Mouse (Mus musculus) hindbrain, embryonic 16.5 days (tissue): ENCODE measurements around the gene Ttc23. TPM values are rescaled to one million over a fixed set of nuclear protein-coding genes. Genes with fewer than 3 reads are reported as not detected.
A peak's percentile ranks its signal among the peaks of the same experiment; 100 is the strongest.

Source experiments
- ATAC-seq: fragments of 200-750 bp; cut with Nextera tagmentation; 2 replicates; pipeline ENCODE4 v1.8.0; 2017; ENCODE audit warnings: moderate TSS enrichment, moderate library complexity
- H3K27ac ChIP-seq: fragments of 300-500 bp; sonication (generic); 2 replicates; pipeline ENCODE4 v1.5.1; 2014; ENCODE audit warnings: low read depth, mild to moderate bottlenecking, control low read depth, low read length, moderate library complexity
- H3K27me3 ChIP-seq: fragments of 300-500 bp; sonication (generic); replicated peaks from 2 replicates; pipeline ENCODE4 v1.6.1; 2014; ENCODE audit warnings: low read length; ENCODE audit not compliant: control insufficient read depth, insufficient read depth
- H3K36me3 ChIP-seq: fragments of 300-500 bp; sonication (generic); 2 replicates; pipeline ENCODE4 v1.6.1; 2014; ENCODE audit warnings: mild to moderate bottlenecking, low read length, moderate library complexity, mixed read lengths; ENCODE audit not compliant: control insufficient read depth, insufficient read depth
- H3K4me1 ChIP-seq: fragments of 300-500 bp; sonication (generic); 2 replicates; pipeline ENCODE4 v1.6.1; 2014; ENCODE audit warnings: low read depth, low read length; ENCODE audit not compliant: control insufficient read depth, insufficient read depth
- H3K4me2 ChIP-seq: fragments of 300-500 bp; sonication (generic); 2 replicates; pipeline ENCODE4 v1.6.1; 2014; ENCODE audit warnings: mild to moderate bottlenecking, low read length, control low read depth, moderate library complexity
- H3K4me3 ChIP-seq: fragments of 300-500 bp; sonication (generic); 2 replicates; pipeline ENCODE4 v1.5.1; 2014; ENCODE audit warnings: mild to moderate bottlenecking, low read length, control low read depth, moderate library complexity
- H3K9ac ChIP-seq: fragments of 300-500 bp; sonication (generic); 2 replicates; pipeline ENCODE4 v1.6.1; 2014; ENCODE audit warnings: low read depth, mild to moderate bottlenecking, control low read depth, low read length, moderate library complexity
- H3K9me3 ChIP-seq: fragments of 300-500 bp; sonication (generic); 2 replicates; pipeline ENCODE4 v1.6.1; 2014; ENCODE audit warnings: mild to moderate bottlenecking, low read length, moderate library complexity; ENCODE audit not compliant: control insufficient read depth
- WGBS: fragments of 180-500 bp; shearing (Covaris S2); extraction: QIAGEN DNeasy Blood & Tissue Kit; methylation state at CpG from one replicate; pipeline ENCODE4 v1.1.7; 2014; 5-methylcytosine and 5-hydroxymethylcytosine counted together
- polyA plus RNA-seq: library from polyadenylated mRNA; unstranded; fragments of >200 nt; fragmentation: Nextera tagmentation; extraction: Ambion mirVana; gene quantifications from 2 replicates; pipeline ENCODE4 v1.2.1, GENCODE M21; 2015

The Ttc23 gene
- polyA plus RNA-seq, 1 experiment from 2014 or later = 7.6 TPM

DNA sequence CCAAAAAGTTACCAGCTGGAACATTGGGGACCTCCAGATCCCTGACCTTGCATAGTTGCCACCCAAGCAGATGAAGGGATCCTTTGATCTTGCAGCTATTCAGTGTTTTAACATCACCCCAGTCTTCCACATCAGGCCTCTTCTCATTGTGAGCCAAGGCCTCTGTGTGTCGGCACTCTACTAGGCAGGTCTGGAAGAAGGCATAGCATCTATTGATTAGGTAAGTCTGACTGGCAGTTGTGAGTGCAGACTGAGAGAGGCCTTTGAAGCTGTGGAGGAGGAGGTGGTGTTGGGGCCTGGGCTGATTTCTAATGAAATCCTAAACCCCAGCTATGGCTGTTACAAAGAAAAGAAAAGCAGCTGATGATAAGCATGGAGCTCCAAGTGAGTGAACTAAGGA is 8.0 kb downstream of the Ttc23 start:
- no peak overlapping the region for H3K9ac ChIP-seq
- 23% methylated on average over 1 of the region's 1 CpGs for WGBS
- H3K27me3 ChIP-seq = no peaks in the 10 kb centered on the region
- H3K4me3 ChIP-seq = no peak overlapping the region
- H3K9me3 ChIP-seq = no peaks in the 10 kb centered on the region
- no peak overlapping the region for H3K4me2 ChIP-seq
- H3K36me3 ChIP-seq = no peaks in the 10 kb centered on the region
- H3K27ac ChIP-seq = no peak overlapping the region
- H3K4me1 ChIP-seq = no peaks in the 10 kb centered on the region
- ATAC-seq = no peak

DNA sequence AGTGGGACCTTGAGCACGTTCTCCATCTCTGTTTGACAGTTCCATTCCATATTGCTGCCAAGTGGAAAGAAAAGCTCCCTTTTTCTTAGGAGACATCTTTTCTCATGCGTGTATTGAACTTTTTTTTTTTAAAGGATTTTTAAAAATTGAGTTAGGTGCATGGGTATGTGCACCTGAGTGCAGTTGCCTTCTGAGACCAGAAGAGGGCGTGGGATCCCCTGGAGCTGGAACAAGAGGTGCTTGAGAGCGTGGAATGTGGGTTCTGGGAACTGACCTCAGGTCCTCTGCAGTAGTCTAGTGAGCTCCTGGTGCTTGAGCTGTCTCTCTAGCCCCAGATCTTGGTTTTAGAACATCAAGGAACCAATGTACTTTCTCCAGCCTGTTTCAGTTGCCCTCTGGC is 10.9 kb downstream of the Ttc23 start:
- no peak overlapping the region for H3K27ac ChIP-seq
- no peak for ATAC-seq
- no peak overlapping the region for H3K4me2 ChIP-seq
- no peaks in the 10 kb centered on the region for H3K36me3 ChIP-seq
- no peaks in the 10 kb centered on the region for H3K27me3 ChIP-seq
- no peak overlapping the region for H3K9ac ChIP-seq
- H3K9me3 ChIP-seq = no peaks in the 10 kb centered on the region
- H3K4me1 ChIP-seq = no peaks in the 10 kb centered on the region
- no peak overlapping the region for H3K4me3 ChIP-seq
- WGBS = 87% methylated on average over 4 of the region's 4 CpGs

DNA sequence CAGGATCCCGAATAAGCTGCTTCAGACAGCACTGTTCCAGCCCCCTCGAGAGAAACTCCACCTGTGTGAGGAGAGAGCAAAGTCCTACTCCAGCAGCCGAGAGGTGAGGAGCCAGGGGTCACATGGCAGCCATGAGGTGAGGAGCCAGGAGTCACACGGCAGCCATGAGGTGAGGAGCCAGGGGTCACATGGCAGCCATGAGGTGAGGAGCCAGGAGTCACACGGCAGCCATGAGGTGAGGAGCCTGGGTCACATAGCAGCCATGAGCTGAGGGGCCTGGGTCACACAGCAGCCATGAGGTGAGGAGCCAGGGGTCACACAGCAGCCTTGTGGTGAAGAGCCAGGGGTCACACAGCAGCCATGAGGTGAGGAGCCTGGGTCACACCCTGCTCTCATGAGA is 15.2 kb downstream of the Ttc23 start:
- H3K9ac ChIP-seq = no peak overlapping the region
- no peak overlapping the region for H3K4me3 ChIP-seq
- no peaks in the 10 kb centered on the region for H3K9me3 ChIP-seq
- H3K27ac ChIP-seq = no peak overlapping the region
- no peaks in the 10 kb centered on the region for H3K36me3 ChIP-seq
- no peaks in the 10 kb centered on the region for H3K27me3 ChIP-seq
- no peaks in the 10 kb centered on the region for H3K4me1 ChIP-seq
- no peak overlapping the region for H3K4me2 ChIP-seq
- 90% methylated on average over 5 of the region's 5 CpGs for WGBS
- ATAC-seq = no peak

DNA sequence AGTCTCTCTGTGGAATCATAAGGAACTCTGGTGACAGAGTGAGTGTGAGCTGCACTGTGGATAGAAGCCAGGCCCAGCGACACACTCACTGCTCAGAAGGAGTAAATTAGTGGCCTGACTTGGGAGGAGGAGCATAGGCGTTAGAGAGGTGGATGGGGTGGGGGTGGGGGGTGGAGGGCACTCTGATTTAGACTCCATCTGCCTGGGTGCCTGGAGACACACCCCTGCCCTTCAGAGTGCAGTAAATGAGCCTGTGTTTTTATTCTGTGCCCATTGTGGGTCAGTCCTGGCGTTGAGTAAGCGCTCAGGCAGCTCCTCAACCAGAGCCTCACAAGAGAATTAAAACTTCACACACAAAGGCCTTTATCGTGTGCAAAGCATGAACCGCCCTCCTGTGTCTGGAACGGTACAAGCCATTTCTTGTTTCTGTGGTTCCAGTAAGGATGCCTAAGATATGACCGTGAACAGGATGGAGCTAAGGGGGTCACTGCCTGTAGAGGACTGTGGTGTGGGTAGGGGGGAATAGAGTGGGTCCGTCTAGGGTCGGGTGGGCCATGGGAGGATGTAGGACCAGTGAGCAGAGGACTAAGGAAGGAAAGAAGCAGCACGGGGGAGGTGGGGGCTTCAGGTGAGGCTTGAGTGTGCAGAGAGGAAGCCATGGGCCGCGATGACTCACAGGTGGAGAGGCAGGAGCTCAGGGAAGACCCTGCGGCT is 16.9 kb downstream of the Ttc23 start:
- Histone ChIP-seq H3K4me2 (no peak overlapping the region), H3K27ac (no peak overlapping the region), H3K9me3 (no peaks in the 10 kb centered on the region), H3K4me3 (no peak overlapping the region), H3K4me1 (no peaks in the 10 kb centered on the region), H3K27me3 (no peaks in the 10 kb centered on the region), H3K36me3 (no peaks in the 10 kb centered on the region), H3K9ac (no peak overlapping the region)
- ATAC-seq = no peak
- WGBS = 72% methylated on average over 14 of the region's 14 CpGs

DNA sequence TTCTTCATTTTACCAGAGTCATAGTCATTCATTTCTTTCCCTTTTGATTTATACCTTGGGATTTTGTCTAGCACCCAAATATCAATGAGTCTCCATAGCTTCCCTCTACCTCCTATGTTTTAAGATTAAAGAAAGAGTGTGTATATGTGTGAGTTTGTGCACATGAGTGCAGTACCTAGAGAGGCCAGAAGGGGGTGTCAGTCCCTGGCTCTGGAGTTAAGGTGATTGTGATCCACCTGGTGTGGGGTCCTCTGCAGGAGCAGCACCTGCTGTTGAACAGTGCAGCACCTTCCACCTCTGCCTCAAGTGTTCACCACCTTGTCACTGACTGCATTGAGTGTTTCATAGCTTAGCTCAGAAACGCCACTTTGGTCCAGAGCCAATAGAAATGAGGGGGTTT is 23.8 kb downstream of the Ttc23 start:
- Histone ChIP-seq H3K9me3 (no peaks in the 10 kb centered on the region), H3K4me1 (no peaks in the 10 kb centered on the region), H3K9ac (no peak overlapping the region), H3K27me3 (no peaks in the 10 kb centered on the region), H3K4me2 (no peak overlapping the region), H3K36me3 (no peaks in the 10 kb centered on the region), H3K4me3 (no peak overlapping the region), H3K27ac (no peak overlapping the region)
- ATAC-seq = no peak
- 100% methylated on average over 1 of the region's 1 CpGs for WGBS

DNA sequence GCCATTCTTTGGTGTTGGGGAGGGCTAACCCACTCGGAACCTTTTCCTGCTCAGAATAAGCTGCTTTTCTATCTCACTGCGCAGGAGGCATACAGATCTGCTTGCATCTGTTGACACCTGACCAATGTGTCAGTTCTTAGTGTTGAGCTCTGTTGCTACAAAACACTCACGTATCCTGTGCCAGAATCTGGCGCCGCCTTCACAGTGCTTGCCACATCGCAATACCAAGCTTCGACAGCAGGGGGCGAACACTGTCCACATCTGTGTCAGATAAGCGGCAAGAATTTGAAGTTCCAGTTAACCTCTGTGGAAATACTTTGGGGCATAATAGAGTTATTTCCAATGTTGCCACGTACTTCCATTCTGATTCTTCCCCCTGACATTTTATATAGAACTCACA is 25.4 kb downstream of the Ttc23 start:
- Histone ChIP-seq H3K9ac (no peak overlapping the region), H3K9me3 (no peaks in the 10 kb centered on the region), H3K36me3 (no peaks in the 10 kb centered on the region), H3K4me1 (no peaks in the 10 kb centered on the region), H3K27ac (no peak overlapping the region), H3K27me3 (no peaks in the 10 kb centered on the region), H3K4me2 (no peak overlapping the region), H3K4me3 (no peak overlapping the region)
- ATAC-seq = peak; percentile 80
- 7% methylated on average over 10 of the region's 10 CpGs for WGBS

DNA sequence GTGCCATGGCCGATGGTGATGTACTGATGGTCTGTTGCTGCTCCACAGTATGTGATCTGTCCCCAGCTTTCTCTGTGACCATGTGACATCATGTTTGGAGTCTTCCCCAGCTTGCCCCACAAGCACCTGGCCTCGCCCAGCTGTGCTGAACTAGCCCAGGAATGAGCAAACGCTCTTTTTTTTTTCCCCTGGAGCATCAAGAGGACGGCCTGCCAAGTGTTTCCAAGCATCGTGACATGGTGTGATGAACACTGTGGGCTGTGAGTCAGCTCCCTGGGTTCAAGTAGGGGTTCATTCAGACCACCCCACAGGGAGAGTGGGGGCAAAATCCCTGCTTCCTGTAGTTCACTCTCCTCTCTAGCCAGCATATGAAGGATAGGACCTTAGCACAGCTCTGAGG is 26.4 kb downstream of the Ttc23 start:
- Histone ChIP-seq H3K9me3 (no peaks in the 10 kb centered on the region), H3K27me3 (no peaks in the 10 kb centered on the region), H3K9ac (no peak overlapping the region), H3K27ac (no peak overlapping the region), H3K4me2 (no peak overlapping the region), H3K4me3 (no peak overlapping the region), H3K36me3 (no peaks in the 10 kb centered on the region), H3K4me1 (no peaks in the 10 kb centered on the region)
- WGBS = 90% methylated on average over 5 of the region's 5 CpGs
- ATAC-seq = no peak

DNA sequence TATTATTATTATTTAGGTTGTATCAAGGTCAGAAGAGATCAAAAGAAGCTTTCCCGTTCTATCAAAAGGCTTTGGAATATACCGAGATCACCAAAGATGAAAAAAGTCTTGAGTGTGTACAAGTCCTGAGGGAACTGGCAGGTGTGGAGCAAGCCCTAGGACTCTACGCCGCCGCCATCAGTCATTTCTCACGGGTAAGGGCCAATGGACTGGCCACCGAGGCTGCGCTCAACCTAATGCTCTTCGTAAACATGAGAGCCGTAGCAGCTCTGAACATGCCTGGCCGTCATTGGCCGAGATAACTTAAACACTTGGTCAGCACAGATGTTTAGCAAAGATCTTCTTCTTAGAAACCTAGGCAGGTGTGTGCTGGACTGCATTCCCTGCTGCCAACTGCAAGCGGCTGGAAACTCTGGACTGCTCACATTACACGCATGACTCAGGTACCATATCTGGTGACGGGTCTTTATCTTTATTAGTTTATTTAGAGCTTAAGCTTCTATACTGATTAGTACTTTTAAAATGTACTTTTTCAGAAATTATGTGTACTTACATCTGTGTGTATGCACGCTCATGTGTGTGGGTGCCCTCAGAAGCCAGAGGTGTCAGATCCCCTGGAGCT is 31.8 kb downstream of the Ttc23 start:
- 93% methylated on average over 16 of the region's 16 CpGs for WGBS
- no peak overlapping the region for H3K4me2 ChIP-seq

DNA sequence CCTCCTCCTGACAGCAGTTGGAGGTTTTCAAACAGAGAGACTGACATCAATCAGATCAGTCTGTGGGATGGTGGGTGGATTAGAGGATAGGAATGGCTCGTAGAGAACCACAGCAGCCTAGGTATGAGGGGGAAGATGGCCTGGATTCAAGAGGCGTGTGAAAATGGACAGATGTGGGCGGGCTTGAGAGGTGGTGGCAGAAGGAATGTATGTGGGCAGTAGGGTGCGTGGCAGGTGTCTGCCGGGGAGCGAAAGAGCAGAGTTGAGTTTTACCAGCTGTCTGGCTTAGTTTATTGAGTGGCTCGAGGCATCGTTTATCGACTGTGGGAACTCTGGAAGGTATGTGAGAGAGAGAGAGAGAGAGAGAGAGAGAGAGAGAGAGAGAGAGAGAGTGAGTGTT is 33.9 kb downstream of the Ttc23 start:
- Histone ChIP-seq H3K9me3 (no peaks in the 10 kb centered on the region), H3K9ac (no peak overlapping the region), H3K36me3 (no peaks in the 10 kb centered on the region), H3K4me1 (no peaks in the 10 kb centered on the region), H3K4me2 (no peak overlapping the region), H3K4me3 (no peak overlapping the region), H3K27me3 (no peaks in the 10 kb centered on the region), H3K27ac (no peak overlapping the region)
- no peak for ATAC-seq
- WGBS = 84% methylated on average over 9 of the region's 9 CpGs

More for the DNA sequence above, 31.8 kb downstream of the Ttc23 start:
- Histone ChIP-seq H3K4me3 (no peak overlapping the region), H3K4me1 (no peaks in the 10 kb centered on the region), H3K9me3 (no peaks in the 10 kb centered on the region), H3K27me3 (no peaks in the 10 kb centered on the region), H3K36me3 (no peaks in the 10 kb centered on the region), H3K27ac (no peak overlapping the region), H3K9ac (no peak overlapping the region)
- no peak for ATAC-seq
